Mouse (Mus musculus) E14TG2a.4 (cell line): Measurements from ENCODE around the gene Teddm1b.

Experiments
- H3K27me3 ChIP-seq: 2 replicates; pipeline ENCODE4 v1.6.1; 2014; ENCODE audit warnings: low read length, control low read depth; ENCODE audit not compliant: insufficient read depth
- H3K36me3 ChIP-seq: 2 replicates; pipeline ENCODE4 v1.6.1; 2014; ENCODE audit warnings: low read length, control low read depth; ENCODE audit not compliant: insufficient read depth
- H3K4me1 ChIP-seq: replicated peaks from 2 replicates; pipeline ENCODE4 v1.6.1; 2014; ENCODE audit warnings: low read depth, low read length, control low read depth
- H3K4me3 ChIP-seq: replicated peaks from 2 replicates; pipeline ENCODE4 v1.5.1; 2014; ENCODE audit warnings: mild to moderate bottlenecking, low read length
- H3K9me3 ChIP-seq: 2 replicates; pipeline ENCODE4 v1.6.1; 2014; ENCODE audit warnings: low read length, control low read depth
- CTCF ChIP-seq: conservative IDR thresholded peaks from 2 replicates; pipeline ENCODE4 v1.5.1; 2014; ENCODE audit warnings: low read length
- NANOG ChIP-seq: IDR thresholded peaks from 2 replicates; pipeline ENCODE4 v1.6.1; 2014; ENCODE audit warnings: borderline replicate concordance, low read length, mixed read lengths
- POU5F1 ChIP-seq: IDR thresholded peaks from 2 replicates; pipeline ENCODE4 v1.6.1; 2014; ENCODE audit warnings: low read length, borderline replicate concordance

Teddm1b gene

DNA sequence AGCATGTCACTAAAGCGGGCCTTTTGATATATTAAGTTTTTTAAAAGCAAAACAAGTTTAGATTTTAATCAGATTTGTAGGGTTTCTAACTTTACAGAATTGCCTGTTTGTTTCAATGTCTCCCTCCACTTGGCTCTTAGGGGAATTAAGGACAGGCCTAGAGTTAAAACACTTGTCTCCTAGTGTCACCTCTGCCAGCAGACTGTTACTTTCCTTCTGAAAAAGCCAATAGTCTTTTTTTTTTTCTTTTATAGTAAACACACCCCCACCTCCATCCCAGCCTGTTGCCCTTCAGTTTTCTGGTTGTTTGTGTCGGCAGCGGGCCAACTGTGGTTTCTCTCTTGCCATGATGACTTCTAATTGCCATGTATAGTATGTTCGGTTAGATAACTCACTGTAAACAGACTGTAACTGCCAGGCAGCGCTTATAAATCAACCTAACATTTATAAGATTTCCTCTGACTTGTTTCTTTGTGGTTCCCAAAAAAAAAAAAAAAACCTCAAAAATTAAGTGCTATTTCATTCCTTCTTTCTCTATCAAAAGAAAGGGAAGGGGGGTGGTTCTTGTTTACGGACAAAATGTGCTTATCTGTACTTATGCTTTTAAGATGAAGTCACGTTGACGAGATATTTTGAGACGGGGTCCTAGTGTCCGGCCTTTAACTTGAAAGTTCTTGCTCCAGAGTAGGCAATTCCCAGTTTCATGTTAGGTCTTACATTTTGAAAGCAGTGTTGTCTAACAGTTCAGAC is 35.2 kb downstream of the Teddm1b start:
- no peaks in the 10 kb centered on the region for H3K27me3 ChIP-seq
- TF ChIP-seq POU5F1, result no peak
- no peak for TF ChIP-seq CTCF
- no peak for TF ChIP-seq NANOG
- peaks cover 79% of the 10 kb centered on the region for H3K36me3 ChIP-seq
- peaks cover 64% of the 10 kb centered on the region for H3K4me1 ChIP-seq
- no peak overlapping the region for H3K4me3 ChIP-seq
- H3K9me3 ChIP-seq, result peaks cover 7% of the 10 kb centered on the region

GRCm38 (mm10) chr1:153909963-153910291 is 35.8 kb downstream of the Teddm1b start:
- TF ChIP-seq POU5F1, result no peak
- no peak for TF ChIP-seq CTCF
- no peak for TF ChIP-seq NANOG
- H3K4me1 ChIP-seq, result peaks cover 58% of the 10 kb centered on the region
- peaks cover 12% of the 10 kb centered on the region for H3K9me3 ChIP-seq
- peaks cover 73% of the 10 kb centered on the region for H3K36me3 ChIP-seq
- no peaks in the 10 kb centered on the region for H3K27me3 ChIP-seq
- no peak overlapping the region for H3K4me3 ChIP-seq

DNA sequence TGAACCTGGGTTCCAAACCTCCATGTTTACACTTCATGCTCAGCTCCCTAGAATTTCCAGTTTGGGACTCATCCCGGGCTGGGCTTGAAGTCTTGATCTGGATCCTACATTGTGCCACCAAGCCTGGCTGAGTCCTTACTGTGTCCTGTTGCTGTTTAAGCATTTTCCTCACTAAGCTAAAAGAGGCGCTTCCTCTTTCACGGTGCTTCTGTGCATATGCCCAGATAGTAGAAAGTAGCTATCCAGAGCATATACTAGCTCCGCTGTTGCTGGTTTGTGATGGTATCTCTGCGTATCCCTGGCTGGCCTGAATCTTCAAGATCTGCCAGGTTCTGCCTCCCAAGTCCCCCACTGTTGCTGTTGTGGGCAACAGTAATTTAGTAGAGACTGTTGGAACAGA is 36.3 kb downstream of the Teddm1b start:
- H3K27me3 ChIP-seq, result no peaks in the 10 kb centered on the region
- no peak overlapping the region for H3K4me3 ChIP-seq
- TF ChIP-seq CTCF (no peak), POU5F1 (no peak), NANOG (no peak)
- peaks cover 13% of the 10 kb centered on the region for H3K9me3 ChIP-seq
- peaks cover 68% of the 10 kb centered on the region for H3K36me3 ChIP-seq
- H3K4me1 ChIP-seq, result peaks cover 54% of the 10 kb centered on the region

- peaks cover 59% of the 10 kb centered on the region for H3K36me3 ChIP-seq
- H3K4me1 ChIP-seq, result peaks cover 54% of the 10 kb centered on the region
- H3K27me3 ChIP-seq, result no peaks in the 10 kb centered on the region
- peaks cover 13% of the 10 kb centered on the region for H3K9me3 ChIP-seq
- TF ChIP-seq CTCF (no peak), POU5F1 (no peak), NANOG (no peak)
- H3K4me3 ChIP-seq, result no peak overlapping the region
These were observed 37.2 kb downstream of the Teddm1b start for GRCm38 (mm10) chr1:153911276-153911795.

DNA sequence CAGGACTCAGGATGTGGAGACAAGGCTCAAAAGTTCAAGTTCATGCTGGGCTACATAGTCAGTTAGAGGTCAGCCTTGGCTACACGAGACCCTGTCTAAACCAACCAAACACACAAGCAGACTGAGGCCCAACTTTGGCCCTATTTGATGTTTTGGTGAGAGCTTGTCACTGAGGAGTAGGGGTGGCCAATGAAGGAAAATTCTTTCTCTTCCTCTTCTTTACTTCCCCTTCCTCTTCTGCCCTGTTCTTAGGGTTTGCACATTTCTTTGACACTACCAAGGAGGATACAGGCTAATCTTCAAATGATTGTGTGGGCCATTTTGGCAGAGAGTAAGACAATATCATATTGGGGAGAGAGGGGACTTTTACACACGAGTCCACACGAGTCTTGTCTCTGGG is 39.7 kb downstream of the Teddm1b start:
- TF ChIP-seq NANOG, result no peak
- TF ChIP-seq CTCF, result no peak
- TF ChIP-seq POU5F1, result no peak
- Histone ChIP-seq H3K4me1 (peaks cover 30% of the 10 kb centered on the region), H3K4me3 (no peak overlapping the region), H3K9me3 (peaks cover 13% of the 10 kb centered on the region), H3K27me3 (no peaks in the 10 kb centered on the region), H3K36me3 (peaks cover 34% of the 10 kb centered on the region)

- no peaks in the 10 kb centered on the region for H3K27me3 ChIP-seq
- H3K9me3 ChIP-seq, result peaks cover 13% of the 10 kb centered on the region
- no peak overlapping the region for H3K4me3 ChIP-seq
- H3K36me3 ChIP-seq, result no peaks in the 10 kb centered on the region
- TF ChIP-seq CTCF, result no peak
- no peak for TF ChIP-seq NANOG
- no peak for TF ChIP-seq POU5F1
- peaks cover 21% of the 10 kb centered on the region for H3K4me1 ChIP-seq
These were observed 44.5 kb downstream of the Teddm1b start for GRCm38 (mm10) chr1:153918521-153919206.

GRCm38 (mm10) chr1:153921642-153922041 is 47.5 kb downstream of the Teddm1b start:
- H3K4me3 ChIP-seq, result no peak overlapping the region
- TF ChIP-seq NANOG (no peak), POU5F1 (no peak), CTCF (no peak)

GRCm38 (mm10) chr1:153922571-153923021 is 48.5 kb downstream of the Teddm1b start:
- H3K27me3 ChIP-seq, result no peaks in the 10 kb centered on the region
- no peaks in the 10 kb centered on the region for H3K36me3 ChIP-seq
- no peak overlapping the region for H3K4me3 ChIP-seq
- no peak for TF ChIP-seq NANOG
- TF ChIP-seq CTCF, result no peak
- TF ChIP-seq POU5F1, result no peak
- peaks cover 5% of the 10 kb centered on the region; the same call in 1 of the 2 replicates for H3K9me3 ChIP-seq
- H3K4me1 ChIP-seq, result peaks cover 15% of the 10 kb centered on the region

More at GRCm38 (mm10) chr1:153921642-153922041, 47.5 kb downstream of the Teddm1b start:
- no peaks in the 10 kb centered on the region for H3K27me3 ChIP-seq
- H3K36me3 ChIP-seq, result no peaks in the 10 kb centered on the region
- H3K4me1 ChIP-seq, result peaks cover 15% of the 10 kb centered on the region
- H3K9me3 ChIP-seq, result no peaks in the 10 kb centered on the region
